Mouse (Mus musculus) T-helper 17 cell (primary cell): ENCODE measurements around the gene Gm19426.

ENCODE experiments used
- in situ Hi-C, 2 experiments: fragments of 300-600 bp; cut with MboI, MseI; formaldehyde crosslinking; loops; 1 replicate in 1 of 2; 2 replicates in 1 of 2; pipeline ENCODE4 v1.15.1; 2025; ENCODE audit warnings: high pct_unique_total_duplicates in 2 of 2

Gene Gm19426

DNA sequence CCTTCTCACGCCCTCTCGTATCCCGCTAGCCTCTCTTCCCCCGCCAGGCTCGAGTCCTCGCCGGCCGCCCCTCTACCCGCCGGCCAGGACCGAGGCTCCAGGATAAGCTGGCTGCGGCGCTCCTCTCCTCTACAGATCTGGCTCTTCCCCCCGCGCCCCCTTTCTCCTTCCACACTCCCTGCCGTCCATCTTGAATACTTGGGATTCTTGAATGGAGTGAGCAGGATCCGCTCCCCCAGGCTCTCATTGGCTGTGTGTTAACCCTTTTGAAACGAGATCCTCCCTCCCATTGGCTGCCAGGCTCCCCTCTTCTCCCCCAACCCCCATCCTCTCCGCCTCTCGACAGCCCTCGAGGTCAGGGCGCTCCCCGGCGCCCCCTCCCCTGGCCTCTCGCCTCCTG, at the start of gene Gm19426:
Gene Gm19426, minus strand, starts transcription at position 95 of the 400 bp plus-strand sequence.
- in situ Hi-C loops, result loop anchor here in 1 of 2 experiments (5.0 kb wide), 1 partner anchor 59 kb away; no protein-coding TSS in a partner anchor

DNA sequence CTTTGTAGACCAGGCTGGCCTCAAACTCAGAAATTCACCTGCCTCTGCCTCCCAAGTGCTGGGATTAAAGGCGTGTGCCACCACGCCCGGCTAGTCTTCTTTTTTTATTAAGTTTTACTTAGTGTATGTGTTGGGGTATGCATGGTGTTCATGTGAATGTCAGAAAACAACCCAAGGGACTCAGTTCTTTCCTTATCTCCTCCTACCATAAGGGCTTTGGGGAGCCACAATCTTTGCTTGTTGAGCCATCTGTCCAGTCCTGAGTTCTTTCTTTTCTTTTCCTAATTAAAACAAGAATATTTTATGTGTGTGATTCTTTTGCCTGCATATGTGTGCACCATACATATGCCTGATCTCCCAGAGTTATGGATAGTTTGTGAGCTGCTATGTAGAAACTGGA, 49.7 kb upstream of the Gm19426 start:
- in situ Hi-C loops, result no loop called here

DNA sequence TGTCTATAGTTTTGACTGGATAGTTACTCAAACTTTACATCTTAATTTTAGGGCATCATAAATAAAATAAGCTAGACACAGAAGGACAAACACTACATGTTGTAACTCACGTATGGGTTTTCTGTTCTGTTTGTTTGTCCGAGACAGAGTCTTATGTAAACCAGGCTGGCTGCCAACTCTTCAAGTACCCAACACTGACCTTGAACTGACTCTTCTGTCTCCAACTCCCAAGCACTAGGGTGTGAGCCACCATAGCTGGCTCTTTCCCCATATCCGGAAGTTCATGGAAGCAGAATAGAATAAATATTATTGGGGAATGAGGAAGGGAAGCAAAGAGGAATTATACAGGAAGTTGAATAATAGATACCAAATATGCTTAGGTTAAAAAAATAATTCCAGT, 49.1 kb upstream of the Gm19426 start:
- in situ Hi-C loops, result no loop called here

DNA sequence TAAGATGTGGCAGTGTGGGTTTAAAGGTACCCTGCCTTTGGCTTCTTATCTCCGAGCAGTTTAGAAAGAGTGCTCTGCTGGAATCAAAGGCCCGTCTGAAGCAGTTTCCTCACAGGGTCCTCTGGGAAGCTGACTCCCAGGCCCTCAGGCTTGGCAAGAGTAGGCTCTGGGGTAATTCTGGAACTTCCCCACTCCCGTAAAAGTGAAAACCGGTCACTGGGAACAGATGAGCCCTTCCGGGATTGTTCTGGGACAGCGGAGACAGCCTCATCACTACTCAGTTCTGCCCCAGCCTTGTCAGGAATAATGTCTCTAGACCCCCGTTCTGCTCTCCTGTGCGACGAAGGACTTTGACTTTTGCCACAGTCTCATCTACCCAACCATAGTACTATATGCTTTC, 47.0 kb upstream of the Gm19426 start:
- in situ Hi-C loops, result no loop called here

DNA sequence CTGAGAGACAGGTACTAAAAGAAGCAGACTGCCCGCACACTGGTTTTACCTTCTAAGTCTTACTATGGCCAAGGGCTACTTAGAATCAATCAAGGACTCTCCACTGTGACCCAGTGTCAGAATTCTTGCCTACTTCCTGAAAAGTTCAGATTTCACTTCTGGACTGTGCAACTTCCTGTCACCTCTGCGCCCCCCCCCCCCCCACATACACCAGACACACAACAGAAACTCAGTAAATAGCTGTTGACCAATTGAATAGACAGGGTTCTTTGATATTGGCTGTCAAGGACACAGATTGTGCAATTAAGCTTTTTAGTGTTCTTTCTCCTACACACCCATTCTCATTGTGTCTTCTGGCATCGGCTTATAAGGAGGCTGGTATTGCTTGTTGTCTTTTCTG, 44.9 kb upstream of the Gm19426 start:
- in situ Hi-C loops, result no loop called here

DNA sequence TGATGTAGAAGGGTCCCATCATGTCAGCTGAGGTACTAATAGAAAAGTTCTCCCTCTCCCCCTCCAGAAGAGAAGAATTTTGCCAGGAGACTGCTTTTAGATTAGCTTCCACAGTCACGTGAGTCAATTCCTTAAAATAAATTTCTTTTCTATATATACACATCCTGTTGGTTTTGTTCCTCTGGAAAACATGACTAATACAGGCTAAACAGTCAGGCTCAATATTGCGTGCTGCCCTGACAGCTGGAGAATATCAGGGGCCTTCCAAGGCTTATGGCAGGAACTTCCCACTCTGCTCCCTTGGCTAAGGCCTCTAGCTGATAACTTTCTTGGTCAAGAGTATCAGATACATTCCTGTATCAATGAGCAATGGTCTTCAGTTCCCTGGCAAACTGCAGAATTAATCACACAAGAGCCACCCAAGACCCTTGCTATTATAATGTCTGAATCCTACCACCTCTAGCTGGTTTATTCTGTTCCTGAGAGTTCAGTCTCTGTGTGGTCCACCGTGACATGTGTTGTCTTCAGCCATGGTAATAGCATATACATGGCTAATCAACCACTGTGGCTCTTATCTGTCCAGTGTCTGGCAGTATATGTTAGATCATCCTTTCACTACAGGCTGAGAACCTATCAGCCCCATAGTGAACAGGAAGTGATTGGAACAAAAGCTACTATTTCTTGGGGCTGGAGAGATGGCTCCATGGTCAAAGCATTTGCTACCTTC, 40.5 kb upstream of the Gm19426 start:
- in situ Hi-C loops, result no loop called here

DNA sequence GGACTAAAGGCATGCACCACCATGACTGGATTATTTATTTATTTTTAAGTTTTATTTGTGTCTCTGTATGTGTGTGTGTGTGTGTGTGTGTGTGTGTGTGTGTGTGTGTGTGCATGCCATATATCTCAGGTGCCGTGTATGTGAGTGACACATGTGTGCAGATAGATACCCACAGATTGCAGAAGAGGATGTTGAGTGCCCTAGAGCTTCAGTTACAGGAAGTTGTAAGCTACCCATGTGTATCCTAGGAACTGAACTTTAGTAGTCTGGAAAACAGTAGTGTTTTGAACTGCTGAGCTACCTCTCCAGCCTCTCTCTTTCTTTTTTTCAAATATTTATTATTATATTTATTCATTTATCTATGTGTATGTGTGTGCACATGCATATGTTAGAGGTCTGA, 39.9 kb upstream of the Gm19426 start:
- in situ Hi-C loops, result no loop called here

DNA sequence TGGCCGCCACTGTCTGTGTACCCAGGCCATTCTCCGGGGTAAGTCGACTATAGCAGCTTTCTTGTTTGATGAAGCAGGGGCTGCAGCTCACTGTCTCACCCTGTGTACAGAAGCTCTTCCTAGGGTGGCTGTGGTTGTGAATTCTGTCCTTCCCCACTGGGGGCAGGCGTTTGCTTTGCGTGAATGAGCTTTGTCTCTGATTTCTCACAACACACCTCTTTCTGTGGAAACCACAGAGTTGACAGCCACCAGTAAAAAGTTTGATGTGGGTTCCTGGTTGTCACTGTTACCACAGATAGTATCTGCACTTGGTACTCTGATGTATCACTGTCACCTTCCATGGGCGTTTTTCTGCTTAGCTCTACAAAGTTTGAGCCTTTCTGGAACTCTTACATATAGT, 35.8 kb upstream of the Gm19426 start:
- in situ Hi-C loops, result loop anchor here in 1 of 2 experiments (10.0 kb wide), 1 partner anchor 1334 kb away; no protein-coding TSS in a partner anchor

DNA sequence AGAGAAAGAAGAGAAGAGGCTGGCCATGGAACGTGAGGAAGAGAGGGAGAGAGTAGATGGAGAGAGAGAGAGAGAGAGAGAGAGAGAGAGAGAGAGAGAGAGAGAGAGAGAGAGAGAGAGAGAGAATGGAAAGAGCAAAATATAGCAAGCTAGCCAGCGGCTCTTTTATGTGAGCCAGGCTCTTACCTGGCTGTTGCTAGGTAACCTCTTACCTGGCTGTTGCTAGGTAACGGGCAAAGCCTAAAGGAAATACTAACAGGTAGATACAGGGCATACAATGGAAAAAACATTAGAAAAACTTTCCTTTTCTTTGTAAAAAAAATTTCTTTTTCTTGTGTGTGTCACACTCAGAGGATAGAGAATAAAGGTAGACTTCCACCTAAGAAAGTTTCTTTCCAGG, 34.3 kb upstream of the Gm19426 start:
- in situ Hi-C loops, result loop anchor here in 1 of 2 experiments (10.0 kb wide), 1 partner anchor 1333 kb away; no protein-coding TSS in a partner anchor

DNA sequence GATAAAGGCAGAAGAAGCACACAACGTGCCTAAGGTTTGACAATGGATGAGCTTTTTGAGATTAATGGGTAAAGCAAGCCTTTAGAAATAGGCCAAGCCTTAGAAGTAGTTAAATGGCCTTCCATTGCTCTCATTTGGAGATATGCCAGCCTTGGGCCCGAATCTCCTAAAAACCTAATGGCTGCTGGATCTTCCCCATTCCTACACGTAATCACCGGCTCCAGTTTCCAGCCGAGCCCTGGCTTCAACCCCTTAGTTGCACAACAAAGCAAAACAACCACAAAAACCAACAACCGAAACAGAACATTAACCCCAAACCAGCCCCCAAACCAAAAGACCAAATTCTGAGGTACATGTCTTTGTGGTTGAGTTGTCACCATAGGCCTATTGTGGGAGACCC, 32.2 kb upstream of the Gm19426 start:
- in situ Hi-C loops, result loop anchor here in 1 of 2 experiments (10.0 kb wide), 1 partner anchor 1331 kb away; no protein-coding TSS in a partner anchor

DNA sequence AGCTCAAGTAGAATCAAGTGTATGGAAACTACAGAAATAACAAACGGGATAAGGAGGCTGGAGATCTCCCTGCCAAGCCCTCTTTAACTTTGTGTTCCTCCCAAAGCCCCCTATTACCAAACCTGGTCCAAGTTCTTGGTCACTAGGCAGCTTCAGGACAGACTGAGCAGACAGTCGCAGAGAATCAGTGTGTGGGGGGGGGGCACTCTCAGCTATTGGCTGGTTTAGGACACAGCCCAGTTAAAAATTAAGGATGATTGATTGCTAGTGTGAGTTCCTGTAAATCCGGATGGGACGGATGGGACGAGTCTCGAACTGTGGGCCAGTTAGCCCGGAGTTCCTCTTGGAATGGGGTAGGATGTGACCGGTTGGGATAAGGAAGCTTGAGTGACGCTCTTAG, 31.8 kb upstream of the Gm19426 start, which contains the start of gene Serping1:
Gene Serping1, minus strand, starts transcription at position 204 of the 400 bp plus-strand sequence.
- in situ Hi-C loops, result loop anchor here in 1 of 2 experiments (10.0 kb wide), 1 partner anchor 1330 kb away; no protein-coding TSS in a partner anchor

DNA sequence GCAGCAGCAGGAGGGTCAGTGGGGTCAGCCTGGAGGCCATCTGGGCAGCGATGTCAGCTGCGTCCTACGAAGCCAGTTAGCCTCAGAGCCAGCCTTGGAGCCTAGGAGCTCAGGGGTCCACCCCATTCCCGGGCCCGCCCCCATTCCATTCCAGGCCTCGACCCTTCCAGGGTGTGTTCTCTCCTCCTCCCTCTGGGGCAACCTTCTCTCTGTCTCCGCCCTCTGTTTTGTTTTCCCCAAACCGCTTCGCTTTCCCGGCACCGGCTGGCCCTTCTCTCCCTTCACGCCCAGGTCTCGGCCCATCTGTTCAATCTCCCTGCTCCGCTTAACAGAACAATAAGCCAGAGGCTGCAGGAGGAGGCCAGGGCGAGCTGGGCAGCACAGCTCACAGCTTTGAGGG, 31.3 kb upstream of the Gm19426 start:
- in situ Hi-C loops, result loop anchor here in 1 of 2 experiments (10.0 kb wide), 1 partner anchor 1330 kb away; no protein-coding TSS in a partner anchor

DNA sequence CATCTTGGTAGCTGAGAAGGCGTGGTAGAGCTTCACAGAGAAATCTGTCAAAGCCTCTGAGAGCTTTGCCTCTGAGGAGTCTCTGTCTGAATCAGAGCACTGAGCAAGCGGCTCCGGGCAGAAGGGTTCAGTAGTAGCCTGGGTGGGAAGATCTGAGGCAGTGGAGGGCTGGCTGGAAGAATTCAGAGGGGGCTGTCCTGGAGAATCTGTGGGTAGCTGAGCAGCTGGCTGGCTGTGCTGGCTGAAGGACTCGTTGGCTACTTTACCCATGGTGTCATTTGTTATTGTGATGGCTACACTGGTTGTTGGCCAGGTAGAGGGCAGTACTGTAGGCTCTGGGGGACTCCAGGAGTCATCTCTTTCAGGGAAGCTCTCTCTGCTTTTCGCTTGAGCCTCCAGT, 29.7 kb upstream of the Gm19426 start:
- in situ Hi-C loops, result loop anchor here in 1 of 2 experiments (10.0 kb wide), 1 partner anchor 1328 kb away; no protein-coding TSS in a partner anchor

DNA sequence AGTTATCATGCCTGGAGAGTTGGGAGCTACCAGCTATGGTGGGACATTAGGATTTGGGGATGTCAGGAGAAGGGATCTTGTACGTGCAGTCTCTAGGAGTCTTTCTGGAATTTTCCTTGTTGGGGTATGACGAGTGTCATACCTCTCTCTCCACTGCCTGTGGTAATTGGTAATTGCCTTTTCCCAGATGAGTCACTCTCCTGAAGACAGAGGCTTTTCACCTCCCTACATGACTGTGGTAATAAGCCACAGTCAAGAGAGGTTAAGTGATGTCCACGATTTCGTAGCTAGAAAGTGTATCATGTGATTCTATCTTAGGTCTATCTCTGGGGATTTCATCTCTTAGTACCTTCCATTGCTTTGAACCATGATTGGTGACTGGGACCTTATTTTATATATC, 29.0 kb upstream of the Gm19426 start:
- in situ Hi-C loops, result loop anchor here in 1 of 2 experiments (10.0 kb wide), 1 partner anchor 1328 kb away; no protein-coding TSS in a partner anchor

DNA sequence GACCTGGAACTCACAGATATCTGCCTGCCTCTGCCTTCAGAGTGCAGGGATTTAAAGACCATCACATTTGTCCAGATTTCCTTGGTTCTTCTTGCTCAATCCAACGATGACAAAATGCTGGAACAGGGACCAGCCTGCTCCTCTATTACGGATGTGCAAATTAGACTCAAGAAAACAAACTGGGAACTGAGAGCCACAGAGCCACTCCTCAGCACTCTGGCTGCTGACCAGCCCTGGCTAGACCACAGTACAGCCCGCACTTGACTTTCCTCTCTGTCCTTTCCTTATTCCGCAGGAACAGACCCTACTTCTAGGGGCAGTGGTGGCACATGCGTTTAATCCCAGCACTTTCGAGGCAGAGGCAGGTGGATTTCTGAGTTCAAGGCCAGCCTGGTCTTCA, 27.0 kb upstream of the Gm19426 start:
- in situ Hi-C loops, result loop anchor here in 1 of 2 experiments (10.0 kb wide), 1 partner anchor 1326 kb away; no protein-coding TSS in a partner anchor

DNA sequence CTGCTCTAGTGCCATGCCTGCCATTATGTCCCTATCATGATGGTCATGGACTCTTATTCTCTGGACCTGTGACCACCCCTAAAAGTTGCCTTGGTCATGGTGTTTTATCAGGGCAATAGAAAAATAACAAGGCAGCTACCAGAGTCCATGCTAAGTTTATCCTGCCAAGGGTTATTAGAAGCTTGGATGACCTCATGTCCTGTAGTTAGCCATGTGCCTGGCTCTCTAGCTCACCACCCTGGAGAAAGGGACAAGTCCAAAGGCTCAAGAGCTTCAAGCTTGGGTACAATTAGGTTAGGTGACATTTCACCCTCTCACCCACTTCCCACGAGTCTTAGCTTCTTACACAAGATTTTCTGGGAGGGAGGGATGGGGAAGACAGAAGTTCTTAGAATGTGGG, 19.4 kb upstream of the Gm19426 start:
- in situ Hi-C loops, result no loop called here

DNA sequence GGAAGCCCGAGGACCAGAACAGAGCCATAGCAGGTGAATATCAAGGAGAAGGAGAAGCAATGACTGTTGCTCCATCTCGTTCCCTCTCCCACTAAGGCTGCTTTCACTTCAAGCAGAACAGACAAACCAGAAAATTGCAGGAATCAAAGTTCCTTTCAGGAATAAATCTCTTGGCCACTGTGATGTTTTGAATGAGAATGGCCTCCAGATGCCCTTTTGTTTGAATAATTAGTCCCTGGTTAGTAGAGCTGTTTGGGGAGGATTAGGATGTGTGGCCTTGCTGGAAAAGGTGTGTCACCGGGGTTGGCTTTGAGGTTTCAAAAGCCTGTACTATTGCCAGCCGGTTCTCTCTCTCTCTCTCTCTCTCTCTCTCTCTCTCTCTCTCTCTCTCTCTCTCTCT, 18.8 kb upstream of the Gm19426 start:
- in situ Hi-C loops, result no loop called here

DNA sequence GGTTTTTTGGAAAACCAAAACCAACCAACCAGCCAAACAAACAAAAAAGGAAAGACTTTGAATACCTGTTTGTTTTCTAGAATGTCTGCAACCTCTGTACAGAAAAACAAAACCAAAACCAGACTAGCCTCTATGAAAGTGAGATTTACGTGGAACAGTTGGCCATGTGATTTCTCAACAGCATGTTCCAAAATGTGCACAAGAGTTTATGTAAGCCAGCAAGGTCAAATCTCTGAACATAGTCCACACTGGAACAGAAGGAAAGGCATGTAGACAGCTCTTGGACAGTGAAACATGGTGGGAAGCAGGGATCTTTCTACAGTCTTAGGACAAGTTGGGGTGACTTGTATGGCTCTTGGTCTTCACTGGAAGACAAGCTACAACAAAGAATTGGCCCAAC, 18.4 kb upstream of the Gm19426 start:
- in situ Hi-C loops, result no loop called here

DNA sequence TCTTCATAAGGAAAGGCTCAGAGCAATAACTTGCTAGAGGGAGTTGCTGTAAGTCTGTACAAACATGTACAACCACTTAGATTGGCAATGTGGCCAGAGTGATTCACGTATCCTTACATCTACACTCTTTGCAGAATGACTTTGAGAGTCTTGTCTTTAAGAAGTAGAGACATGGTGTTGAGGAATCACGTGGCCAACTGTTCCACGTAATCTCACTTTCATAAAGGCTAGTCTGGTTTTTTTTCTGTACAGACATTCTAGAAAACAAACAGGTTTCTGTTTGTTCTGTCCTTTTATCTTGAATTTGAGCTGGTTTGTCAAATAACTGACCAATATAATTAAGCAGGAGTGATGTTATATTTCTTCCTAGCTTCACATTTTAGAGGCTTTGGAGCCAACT, 17.9 kb upstream of the Gm19426 start:
- in situ Hi-C loops, result no loop called here

DNA sequence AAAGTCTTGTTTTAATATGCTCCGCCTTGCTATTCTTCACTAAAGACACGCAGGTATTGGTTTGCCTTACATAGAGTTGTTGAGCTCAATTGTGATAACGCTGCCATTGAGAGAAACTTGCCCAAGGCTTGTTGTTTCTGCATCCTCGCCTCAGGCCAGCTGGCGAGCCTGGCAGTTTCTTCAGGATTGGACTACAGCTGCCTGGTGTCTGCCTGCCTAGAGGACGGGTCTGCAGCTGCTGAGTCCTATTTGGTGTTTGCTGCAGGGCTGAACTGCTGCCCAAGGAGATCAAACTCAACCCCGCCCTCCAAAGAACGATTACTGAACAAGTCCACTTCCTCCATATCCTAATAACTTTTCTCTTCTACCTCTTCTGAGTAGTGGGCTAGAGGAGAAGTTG, 17.3 kb upstream of the Gm19426 start:
- in situ Hi-C loops, result no loop called here

DNA sequence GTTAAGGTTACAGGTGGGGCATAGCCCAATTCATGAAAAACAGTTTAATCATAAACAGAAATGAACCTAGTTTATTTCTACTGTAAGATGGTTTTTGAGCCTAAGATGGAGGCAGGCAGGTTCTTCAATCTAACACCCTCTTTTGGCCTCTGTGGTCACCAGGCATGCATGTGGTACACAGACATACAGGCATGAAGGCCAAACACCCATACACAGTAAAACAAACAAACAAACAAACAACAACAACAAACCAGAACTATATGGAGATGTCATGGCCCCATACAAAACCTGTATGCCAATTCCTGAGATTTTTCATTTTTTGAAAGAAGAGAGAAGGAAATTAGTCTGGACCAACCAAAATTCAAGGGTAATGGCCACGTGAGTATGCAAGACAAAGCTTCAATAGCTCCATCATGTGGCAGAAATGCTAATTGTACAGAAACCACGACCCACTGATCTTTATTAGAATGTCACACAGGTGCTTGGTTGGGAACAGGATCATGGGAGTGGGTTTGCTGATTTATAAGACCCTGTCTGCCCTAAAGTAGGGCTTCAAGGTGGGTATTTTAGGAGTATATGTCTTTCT, 15.2 kb upstream of the Gm19426 start:
- in situ Hi-C loops, result no loop called here

DNA sequence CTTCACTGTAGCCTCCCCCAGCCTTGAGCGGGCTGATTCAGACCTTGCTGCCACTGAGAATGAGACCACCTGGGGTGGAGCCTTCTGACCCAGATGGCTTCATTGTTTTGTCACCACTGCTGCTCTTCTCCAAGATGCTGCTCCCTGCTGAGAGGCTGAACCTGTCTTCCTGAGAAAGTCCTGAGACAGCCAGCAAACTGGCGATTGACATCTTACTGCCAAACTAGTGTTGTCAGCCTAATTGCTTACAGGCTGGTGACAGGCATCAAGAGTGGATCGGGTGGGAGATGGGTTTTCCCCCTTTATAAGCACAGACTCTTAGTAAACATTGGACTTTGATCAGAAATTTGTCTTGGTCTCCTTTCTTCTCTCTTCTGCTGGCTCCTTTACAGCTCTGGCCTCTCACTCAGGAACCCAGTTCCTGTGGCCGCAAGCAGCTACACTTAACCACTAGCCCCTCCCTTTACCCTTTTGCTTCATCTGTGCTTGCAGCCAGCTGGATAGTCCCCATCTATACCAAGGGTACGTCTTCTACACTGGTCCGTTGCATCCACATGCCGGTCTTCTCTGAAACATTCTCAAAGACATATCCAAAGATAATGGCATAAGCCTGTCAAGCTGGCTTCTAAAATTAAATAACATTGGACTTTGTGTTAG, 13.7 kb upstream of the Gm19426 start:
- in situ Hi-C loops, result no loop called here
